Mouse (Mus musculus) intestine, embryonic 16.5 days (tissue): ENCODE measurements around the gene Zbtb38. TPM values are rescaled to one million over a fixed set of nuclear protein-coding genes. Genes with fewer than 3 reads are reported as not detected.

ENCODE experiments used
- ATAC-seq: fragments of 200-750 bp; cut with Nextera tagmentation; 2 replicates; pipeline ENCODE4 v1.8.0; 2017; ENCODE audit warnings: moderate TSS enrichment, moderate library complexity
- H3K27ac ChIP-seq: fragments of 300-500 bp; sonication (generic); 2 replicates; pipeline ENCODE4 v1.5.1; 2014; ENCODE audit warnings: mild to moderate bottlenecking, low read length
- H3K27me3 ChIP-seq: fragments of 300-500 bp; sonication (generic); replicated peaks from 2 replicates; pipeline ENCODE4 v1.6.1; 2014; ENCODE audit warnings: low read length, control low read depth, mixed read lengths; ENCODE audit not compliant: control insufficient read depth, insufficient read depth
- H3K36me3 ChIP-seq: fragments of 300-500 bp; sonication (generic); 2 replicates; pipeline ENCODE4 v1.6.1; 2014; ENCODE audit warnings: low read length, control low read depth; ENCODE audit not compliant: control insufficient read depth, insufficient read depth
- H3K4me1 ChIP-seq: fragments of 300-500 bp; sonication (generic); 2 replicates; pipeline ENCODE4 v1.6.1; 2014; ENCODE audit warnings: low read length, control low read depth, mixed read lengths; ENCODE audit not compliant: control insufficient read depth, insufficient read depth
- H3K4me2 ChIP-seq: fragments of 300-500 bp; sonication (generic); 2 replicates; pipeline ENCODE4 v1.6.1; 2014; ENCODE audit warnings: low read depth, low read length, control low read depth
- H3K4me3 ChIP-seq: fragments of 300-500 bp; sonication (generic); 2 replicates; pipeline ENCODE4 v1.5.1; 2014; ENCODE audit warnings: mild to moderate bottlenecking, low read length
- H3K9ac ChIP-seq: fragments of 300-500 bp; sonication (generic); 2 replicates; pipeline ENCODE4 v1.6.1; 2014; ENCODE audit warnings: low read depth, low read length
- H3K9me3 ChIP-seq: fragments of 300-500 bp; sonication (generic); 2 replicates; pipeline ENCODE4 v1.6.1; 2016; ENCODE audit warnings: low read length, control low read depth; ENCODE audit not compliant: control insufficient read depth
- WGBS: fragments of 180-500 bp; shearing (Covaris S2); extraction: QIAGEN DNeasy Blood & Tissue Kit; methylation state at CpG from one replicate; pipeline ENCODE4 v1.1.7; 2014; 5-methylcytosine and 5-hydroxymethylcytosine counted together
- polyA plus RNA-seq: library from polyadenylated mRNA; unstranded; fragments of >200 nt; fragmentation: Nextera tagmentation; extraction: Ambion mirVana; gene quantifications from 2 replicates; pipeline ENCODE4 v1.2.1, GENCODE M21; 2015

Zbtb38 gene
- polyA plus RNA-seq, 1 experiment from 2014 or later, result 20.3 TPM

- Histone ChIP-seq H3K9me3 (no peaks in the 10 kb centered on the region), H3K36me3 (no peaks in the 10 kb centered on the region), H3K4me1 (peaks cover 2% of the 10 kb centered on the region; the same call in 1 of the 2 replicates), H3K27me3 (no peaks in the 10 kb centered on the region), H3K4me3 (no peak overlapping the region), H3K4me2 (no peak overlapping the region), H3K9ac (no peak overlapping the region), H3K27ac (no peak overlapping the region)
- 42% methylated on average over 5 of the region's 5 CpGs for WGBS
- ATAC-seq, result peak; percentile 72
Measured at GRCm38 (mm10) chr9:96765410-96765809, 12.8 kb upstream of the Zbtb38 start.

DNA sequence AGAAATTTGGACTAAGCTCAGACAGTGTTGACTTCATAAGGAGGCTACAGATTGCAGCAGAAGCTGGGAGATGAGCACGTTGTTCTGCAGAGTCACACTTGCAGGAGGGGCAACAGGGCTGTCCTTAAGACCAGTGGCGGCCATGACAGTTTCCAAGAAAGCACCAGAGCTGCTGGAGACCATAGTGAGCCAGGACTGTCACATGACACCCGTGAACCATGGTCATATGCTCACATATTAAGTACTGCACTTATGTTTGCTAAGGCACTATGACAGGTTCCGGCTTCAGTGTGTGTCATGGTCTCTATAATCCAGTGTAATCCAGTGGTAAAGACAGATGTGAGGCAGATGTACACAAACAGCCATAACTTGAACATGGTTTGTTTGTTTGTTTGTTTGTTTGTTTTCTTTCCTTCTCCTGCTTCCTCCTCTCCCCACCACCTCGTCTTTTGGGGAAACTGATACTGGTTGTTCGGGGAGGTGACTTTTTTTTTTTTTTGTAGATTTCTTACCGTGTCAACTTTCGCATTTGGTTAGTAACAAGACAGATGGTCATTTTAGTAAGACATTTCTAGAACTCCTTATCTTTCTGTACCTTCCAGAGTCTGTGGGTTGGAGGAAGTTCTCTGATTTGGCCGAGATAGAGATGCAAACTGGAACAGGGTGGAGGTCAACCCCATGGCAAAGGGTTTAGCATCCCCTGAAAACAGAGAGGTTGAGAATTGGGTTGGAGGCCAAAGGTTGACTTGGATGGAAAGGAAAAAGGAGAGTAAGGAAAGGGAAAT lies 11.4 kb upstream of the Zbtb38 start:
- ATAC-seq, result no peak
- H3K27ac ChIP-seq, result no peak overlapping the region
- H3K4me2 ChIP-seq, result no peak overlapping the region
- no peaks in the 10 kb centered on the region for H3K9me3 ChIP-seq
- no peaks in the 10 kb centered on the region for H3K36me3 ChIP-seq
- no peak overlapping the region for H3K4me3 ChIP-seq
- no peaks in the 10 kb centered on the region for H3K27me3 ChIP-seq
- H3K4me1 ChIP-seq, result peaks cover 2% of the 10 kb centered on the region; the same call in 1 of the 2 replicates
- 87% methylated on average over 9 of the region's 9 CpGs for WGBS
- H3K9ac ChIP-seq, result no peak overlapping the region

DNA sequence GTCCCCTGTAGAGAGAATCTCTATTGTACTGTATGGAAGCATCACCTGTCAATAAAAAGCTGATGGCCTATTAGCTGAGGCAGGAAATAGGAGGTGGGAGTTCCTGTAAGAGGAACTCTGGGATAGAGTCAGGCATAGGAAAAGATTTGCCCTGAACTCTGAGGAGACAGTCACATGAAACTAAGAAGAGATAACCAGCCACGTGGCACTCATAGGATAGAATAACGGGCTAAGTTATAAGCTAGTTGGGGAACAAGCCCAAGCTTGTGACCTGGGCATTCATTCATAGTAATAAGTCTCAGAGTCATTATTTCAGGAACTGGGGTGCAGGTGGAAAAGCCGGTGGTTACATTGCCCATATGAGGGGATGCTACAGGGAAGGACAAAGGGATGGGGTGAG lies 10.4 kb upstream of the Zbtb38 start:
- Histone ChIP-seq H3K9me3 (no peaks in the 10 kb centered on the region), H3K27me3 (no peaks in the 10 kb centered on the region), H3K4me1 (peaks cover 6% of the 10 kb centered on the region), H3K36me3 (no peaks in the 10 kb centered on the region), H3K4me3 (no peak overlapping the region), H3K4me2 (no peak overlapping the region), H3K9ac (no peak overlapping the region), H3K27ac (no peak overlapping the region)
- no peak for ATAC-seq
- 89% methylated on average over 3 of the region's 3 CpGs for WGBS

- peak overlapping the region; percentile 31 for H3K4me3 ChIP-seq
Measured at GRCm38 (mm10) chr9:96758749-96759597, 6.3 kb upstream of the Zbtb38 start.

GRCm38 (mm10) chr9:96756638-96757435 lies 4.2 kb upstream of the Zbtb38 start:
- peaks cover 12% of the 10 kb centered on the region for H3K4me1 ChIP-seq
- no peak overlapping the region for H3K4me3 ChIP-seq
- H3K4me2 ChIP-seq, result no peak overlapping the region
- 88% methylated on average over 9 of the region's 9 CpGs for WGBS
- H3K36me3 ChIP-seq, result no peaks in the 10 kb centered on the region
- ATAC-seq, result no peak
- H3K9me3 ChIP-seq, result no peaks in the 10 kb centered on the region
- no peak overlapping the region for H3K27ac ChIP-seq
- no peaks in the 10 kb centered on the region for H3K27me3 ChIP-seq
- no peak overlapping the region for H3K9ac ChIP-seq

More at GRCm38 (mm10) chr9:96758749-96759597, 6.3 kb upstream of the Zbtb38 start:
- ATAC-seq, result peak; percentile 95
- H3K4me1 ChIP-seq, result peaks cover 5% of the 10 kb centered on the region; the same call in 1 of the 2 replicates
- WGBS, result 9% methylated on average over 22 of the region's 22 CpGs
- H3K36me3 ChIP-seq, result no peaks in the 10 kb centered on the region
- peak overlapping the region; percentile 41; the same call in 1 of the 2 replicates for H3K9ac ChIP-seq
- H3K9me3 ChIP-seq, result no peaks in the 10 kb centered on the region
- peak overlapping the region; percentile 52 for H3K4me2 ChIP-seq
- peak overlapping the region; percentile 40; the same call in 1 of the 2 replicates for H3K27ac ChIP-seq
- no peaks in the 10 kb centered on the region for H3K27me3 ChIP-seq

GRCm38 (mm10) chr9:96755761-96756160 lies 3.1 kb upstream of the Zbtb38 start:
- no peak overlapping the region for H3K4me2 ChIP-seq
- no peaks in the 10 kb centered on the region for H3K36me3 ChIP-seq
- H3K27ac ChIP-seq, result no peak overlapping the region
- H3K4me3 ChIP-seq, result no peak overlapping the region
- no peak for ATAC-seq
- peaks cover 12% of the 10 kb centered on the region for H3K4me1 ChIP-seq
- H3K9me3 ChIP-seq, result no peaks in the 10 kb centered on the region
- no peaks in the 10 kb centered on the region for H3K27me3 ChIP-seq
- 83% methylated on average over 11 of the region's 11 CpGs for WGBS
- H3K9ac ChIP-seq, result no peak overlapping the region

DNA sequence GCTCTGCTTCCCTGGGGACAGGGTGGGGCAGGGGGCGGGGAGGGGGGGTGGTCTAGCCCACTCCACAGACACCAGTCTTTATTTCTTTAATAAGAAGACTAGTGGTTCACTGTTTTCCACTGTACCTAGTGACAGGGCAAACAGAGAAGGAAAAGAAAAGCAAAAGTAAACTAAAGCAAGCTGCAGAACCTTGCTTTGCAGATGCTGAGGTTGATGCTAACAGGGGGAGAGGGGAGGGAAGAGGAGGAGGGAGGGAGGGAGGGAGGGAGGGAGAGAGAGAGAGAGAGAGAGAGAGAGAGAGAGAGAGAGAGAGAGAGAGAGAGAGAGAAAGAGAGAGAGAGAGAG lies 2.0 kb upstream of the Zbtb38 start:
- Histone ChIP-seq H3K4me1 (peaks cover 12% of the 10 kb centered on the region), H3K36me3 (no peaks in the 10 kb centered on the region), H3K9me3 (no peaks in the 10 kb centered on the region), H3K9ac (no peak overlapping the region), H3K4me3 (no peak overlapping the region), H3K27me3 (no peaks in the 10 kb centered on the region), H3K4me2 (no peak overlapping the region), H3K27ac (no peak overlapping the region)
- 57% methylated on average over 1 of the region's 1 CpGs for WGBS
- ATAC-seq, result no peak

DNA sequence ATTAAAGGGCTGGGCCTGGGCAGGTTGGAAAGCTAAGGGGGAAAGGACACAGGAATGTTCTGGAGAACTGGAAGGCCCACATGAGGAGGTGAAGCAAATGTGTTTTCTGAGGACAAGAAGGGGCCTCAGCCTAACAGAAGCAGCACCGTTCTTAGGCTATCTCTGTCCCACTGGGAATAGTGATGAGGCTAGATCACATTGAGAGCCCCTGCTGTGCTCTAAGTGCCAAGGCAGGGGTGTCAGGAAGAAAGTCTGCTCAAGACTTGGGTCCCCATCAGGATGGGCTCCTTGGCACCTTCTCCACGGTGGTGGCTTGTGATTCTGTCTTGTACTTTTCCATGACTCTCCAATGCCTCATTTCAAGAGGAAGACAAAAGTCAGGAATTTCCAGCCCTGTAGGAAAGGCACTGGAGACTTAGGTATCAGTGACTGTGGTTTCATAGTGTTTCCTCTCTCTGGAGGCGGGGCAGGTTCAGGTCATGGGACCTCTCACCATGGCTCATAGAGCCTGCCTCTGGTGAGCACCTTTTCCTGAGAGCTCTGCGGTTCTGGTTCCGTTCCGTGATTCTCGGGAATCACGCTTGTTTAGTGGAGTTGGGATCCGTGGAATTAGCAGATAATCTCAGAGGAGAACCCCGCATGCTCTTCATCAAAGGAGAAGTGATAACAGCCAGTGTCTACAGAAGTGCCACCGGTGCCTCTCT lies 1.4 kb upstream of the Zbtb38 start:
- no peak overlapping the region for H3K9ac ChIP-seq
- H3K27ac ChIP-seq, result no peak overlapping the region
- H3K4me2 ChIP-seq, result no peak overlapping the region
- ATAC-seq, result no peak
- 70% methylated on average over 11 of the region's 11 CpGs for WGBS
- H3K27me3 ChIP-seq, result no peaks in the 10 kb centered on the region
- H3K9me3 ChIP-seq, result no peaks in the 10 kb centered on the region
- peaks cover 12% of the 10 kb centered on the region for H3K4me1 ChIP-seq
- H3K36me3 ChIP-seq, result no peaks in the 10 kb centered on the region
- H3K4me3 ChIP-seq, result no peak overlapping the region
